Mouse (Mus musculus): ENCODE measurements around the gene Cntnap2.

Gene Cntnap2

GRCm38 (mm10) chr6:45059091-45059490 is at the start of gene Cntnap2:
TSS of gene Cntnap2 (plus strand) at chr6:45059357.
- peak; percentile 23 to 69 for DNase-seq (ENCODE audit: low spot score in 2 of 2)

DNA sequence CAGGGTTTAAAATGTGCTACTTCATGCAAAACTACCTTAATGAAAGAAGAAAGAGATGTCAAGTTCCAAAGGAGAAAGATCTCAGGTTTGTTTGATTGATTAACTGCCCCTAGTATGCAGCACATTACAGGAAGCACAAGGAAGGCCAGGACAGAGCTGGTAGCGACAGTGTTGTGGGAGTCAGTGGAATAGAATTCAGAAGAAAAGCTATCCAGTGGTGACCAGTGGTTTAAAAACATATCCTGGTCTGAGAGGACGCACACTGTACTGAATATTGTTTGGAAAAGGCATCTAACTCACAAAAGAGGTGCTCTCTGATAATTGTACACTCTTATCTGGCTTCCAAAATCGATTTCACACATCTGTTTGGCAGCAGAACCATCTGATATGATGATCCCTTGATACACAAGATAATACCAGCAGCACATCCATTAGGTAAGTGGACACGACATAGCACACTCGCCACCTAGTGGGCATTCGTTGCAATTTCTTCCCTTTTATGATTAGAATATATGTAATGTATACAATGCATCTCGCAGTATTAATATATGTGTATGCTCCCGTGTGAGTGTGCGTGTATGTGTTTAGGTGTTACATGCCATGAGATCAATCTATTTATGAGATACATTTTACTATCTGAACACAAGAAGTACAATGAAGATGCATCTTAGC is 33.0 kb upstream of the Cntnap2 start:
- no peak for DNase-seq (ENCODE audit: low spot score in 2 of 2)

- no peak for DNase-seq (ENCODE audit: low spot score in 2 of 2)
These were observed 19.7 kb upstream of the Cntnap2 start for GRCm38 (mm10) chr6:45039454-45039853.

GRCm38 (mm10) chr6:45059556-45060471 is 657 bp downstream of the Cntnap2 start:
- DNase-seq (ENCODE audit: low spot score in 2 of 2): no peak

DNA sequence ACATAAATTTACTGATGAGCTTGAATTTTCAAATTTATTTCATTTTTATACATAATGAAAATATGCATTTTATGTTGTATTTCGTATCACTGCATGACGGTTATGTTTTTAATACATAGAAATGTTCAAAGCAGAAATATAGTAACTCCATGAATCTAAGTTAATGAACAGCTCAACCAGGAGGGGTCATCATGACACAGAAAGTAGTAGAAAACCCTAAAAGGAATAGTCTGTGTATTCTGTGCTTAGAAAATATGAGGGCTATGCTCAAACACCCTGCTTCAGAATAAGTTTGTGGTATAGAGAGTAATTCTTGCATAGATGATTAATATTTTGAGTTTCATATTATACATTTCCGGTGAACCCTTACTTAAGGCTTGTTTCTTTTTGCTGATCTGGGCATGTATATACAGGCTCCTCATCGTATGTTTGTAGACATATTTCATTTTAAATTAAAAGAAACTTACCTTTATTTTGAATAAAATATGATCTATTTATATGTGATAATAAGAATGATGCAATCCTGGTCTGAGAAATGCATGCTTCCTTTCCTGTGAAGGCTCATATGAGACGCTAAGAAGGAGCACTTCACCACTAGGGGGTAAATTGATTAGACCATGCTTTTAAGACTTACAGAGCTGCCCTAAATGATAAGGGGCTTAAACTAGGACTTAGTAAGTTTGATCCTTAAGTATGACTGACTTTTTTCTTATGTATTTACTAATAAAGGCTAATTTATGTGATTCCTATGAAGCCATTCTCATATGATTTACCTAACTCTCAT is 3.2 kb downstream of the Cntnap2 start:
- no peak for DNase-seq (ENCODE audit: low spot score in 2 of 2)

DNA sequence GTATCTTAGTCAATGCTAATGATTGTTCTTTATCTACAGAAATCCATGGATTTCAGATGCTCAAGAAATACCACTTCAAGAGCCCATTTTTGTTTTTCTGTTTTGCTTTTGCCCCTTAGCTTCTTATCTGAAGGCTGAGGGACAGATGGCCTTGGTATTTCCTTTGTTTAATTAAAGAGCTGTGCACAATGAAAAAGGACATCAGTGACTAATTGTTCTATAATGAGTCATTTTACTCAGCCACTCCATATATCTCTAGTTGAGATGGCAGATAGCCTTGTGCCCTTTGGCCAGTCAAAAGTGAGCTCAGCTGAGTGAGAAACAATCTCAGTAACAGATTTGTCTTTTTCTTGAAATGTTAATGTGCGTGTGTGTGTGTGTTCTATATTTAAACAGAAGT is 29.1 kb downstream of the Cntnap2 start:
- no peak for DNase-seq (ENCODE audit: low spot score in 2 of 2)

GRCm38 (mm10) chr6:45113613-45114012 is 54.5 kb downstream of the Cntnap2 start:
- no peak for DNase-seq (ENCODE audit: low spot score in 2 of 2)

DNA sequence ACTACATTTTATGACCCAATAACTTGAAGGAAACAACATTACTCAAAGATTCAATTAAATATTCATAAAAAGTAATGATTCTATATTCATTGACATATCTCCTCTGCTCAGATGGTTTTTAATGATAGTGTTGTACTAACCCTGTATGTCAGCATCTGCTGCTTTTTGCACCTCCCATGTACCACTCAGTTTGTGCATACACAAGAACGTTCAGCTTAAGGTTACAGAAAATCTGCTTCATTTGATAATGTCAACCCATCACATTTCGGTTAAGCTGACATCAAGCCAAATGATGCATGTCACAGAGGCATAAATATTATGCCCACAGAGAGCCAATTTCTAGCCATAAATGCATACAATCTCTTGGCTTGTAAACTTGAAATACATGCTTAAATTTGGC is 85.7 kb downstream of the Cntnap2 start:
- no peak for DNase-seq (ENCODE audit: low spot score in 2 of 2)

DNA sequence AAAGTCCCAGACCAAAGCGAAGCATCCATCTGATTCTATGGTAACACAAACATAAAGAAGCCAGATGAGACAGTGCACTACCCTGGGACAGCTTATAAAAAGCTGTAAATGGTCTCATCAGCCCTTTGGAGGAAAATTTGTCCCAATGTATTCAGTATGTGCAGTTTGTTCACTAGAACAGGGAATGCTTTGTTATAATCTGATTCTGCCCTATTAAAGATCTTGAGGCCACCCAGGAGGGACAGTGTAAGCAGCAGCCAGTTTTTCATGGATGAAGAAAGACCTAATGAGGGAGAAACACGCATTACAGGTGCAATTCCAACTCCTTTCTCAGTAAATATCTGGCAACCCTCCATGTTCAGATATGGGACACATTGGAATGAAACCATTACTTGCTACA is 145.9 kb downstream of the Cntnap2 start:
- DNase-seq (ENCODE audit: low spot score in 2 of 2): no peak

GRCm38 (mm10) chr6:45214330-45214729 is 155.2 kb downstream of the Cntnap2 start:
- DNase-seq (ENCODE audit: low spot score in 2 of 2): no peak

DNA sequence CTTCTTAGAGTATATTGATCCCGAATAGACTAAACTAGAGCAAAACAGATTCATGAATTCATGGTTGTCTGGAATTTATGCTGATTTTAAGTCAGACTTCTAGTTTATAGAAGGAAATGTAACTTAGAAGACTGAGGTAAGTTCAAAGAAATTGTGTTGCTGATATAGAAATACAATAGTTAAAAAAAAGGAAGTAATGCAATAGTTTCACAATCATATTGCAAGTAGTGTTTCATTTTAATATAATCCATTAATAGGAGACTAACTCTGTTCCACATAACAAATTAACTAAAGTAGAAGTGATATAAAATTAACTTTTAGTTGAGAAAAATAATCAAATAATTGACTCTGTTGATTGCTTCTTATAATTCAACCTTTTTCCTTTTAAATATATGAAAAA is 169.8 kb downstream of the Cntnap2 start:
- DNase-seq (ENCODE audit: low spot score in 2 of 2): no peak

DNA sequence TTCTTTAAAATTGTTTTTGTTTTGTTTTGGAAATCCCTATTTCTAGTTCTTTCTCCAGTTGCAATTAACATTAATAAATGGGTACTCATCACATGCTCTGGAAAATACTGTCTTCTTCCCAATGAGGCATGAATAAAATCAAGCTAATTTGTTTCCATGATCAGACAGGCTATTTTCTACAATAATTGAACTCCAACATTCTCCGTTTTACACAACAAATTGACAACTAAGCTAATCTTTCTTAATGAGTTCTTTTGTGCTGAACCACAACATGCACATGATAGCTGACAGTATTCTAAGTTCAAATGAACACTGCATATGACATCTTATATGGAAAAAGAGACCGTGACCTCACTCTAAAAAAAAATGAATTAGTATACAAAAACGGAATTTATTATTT is 173.4 kb downstream of the Cntnap2 start:
- DNase-seq (ENCODE audit: low spot score in 2 of 2): no peak

- DNase-seq (ENCODE audit: low spot score in 2 of 2): no peak
These were observed 177.4 kb downstream of the Cntnap2 start for GRCm38 (mm10) chr6:45236531-45236930.

GRCm38 (mm10) chr6:45238117-45238516 is 179.0 kb downstream of the Cntnap2 start:
- no peak for DNase-seq (ENCODE audit: low spot score in 2 of 2)

- DNase-seq (ENCODE audit: low spot score in 2 of 2): no peak
These were observed 182.1 kb downstream of the Cntnap2 start for GRCm38 (mm10) chr6:45241218-45241617.

- DNase-seq (ENCODE audit: low spot score in 2 of 2): no peak
These were observed 185.5 kb downstream of the Cntnap2 start for GRCm38 (mm10) chr6:45244680-45245079.

- DNase-seq (ENCODE audit: low spot score in 2 of 2): no peak
These were observed 198.9 kb downstream of the Cntnap2 start for GRCm38 (mm10) chr6:45258047-45258446.

- DNase-seq (ENCODE audit: low spot score in 2 of 2): no peak
These were observed 212.4 kb downstream of the Cntnap2 start for GRCm38 (mm10) chr6:45271537-45271936.

- DNase-seq (ENCODE audit: low spot score in 2 of 2): no peak
These were observed 214.2 kb downstream of the Cntnap2 start for GRCm38 (mm10) chr6:45273259-45273775.

- no peak for DNase-seq (ENCODE audit: low spot score in 2 of 2)
These were observed 231.0 kb downstream of the Cntnap2 start for GRCm38 (mm10) chr6:45290154-45290553.

DNA sequence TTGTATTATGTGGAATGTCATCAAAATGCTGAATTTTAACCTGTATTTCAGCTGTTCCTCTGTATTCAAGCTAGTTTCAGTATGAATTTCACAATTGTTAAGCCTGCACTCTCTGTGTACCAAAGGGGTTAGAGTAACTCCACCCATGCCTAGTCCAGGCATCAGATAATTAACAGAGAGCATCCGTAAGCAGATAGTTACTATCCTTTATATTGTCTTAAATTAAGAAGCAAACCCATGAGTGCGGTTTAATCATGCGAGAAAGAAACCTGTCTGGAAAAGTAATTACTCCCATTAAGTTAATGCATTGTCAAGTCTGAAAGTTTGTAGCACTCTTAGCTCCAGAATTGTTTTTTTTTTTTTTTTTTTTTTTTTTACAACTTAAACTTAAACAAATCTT is 258.3 kb downstream of the Cntnap2 start:
- no peak for DNase-seq (ENCODE audit: low spot score in 2 of 2)

DNA sequence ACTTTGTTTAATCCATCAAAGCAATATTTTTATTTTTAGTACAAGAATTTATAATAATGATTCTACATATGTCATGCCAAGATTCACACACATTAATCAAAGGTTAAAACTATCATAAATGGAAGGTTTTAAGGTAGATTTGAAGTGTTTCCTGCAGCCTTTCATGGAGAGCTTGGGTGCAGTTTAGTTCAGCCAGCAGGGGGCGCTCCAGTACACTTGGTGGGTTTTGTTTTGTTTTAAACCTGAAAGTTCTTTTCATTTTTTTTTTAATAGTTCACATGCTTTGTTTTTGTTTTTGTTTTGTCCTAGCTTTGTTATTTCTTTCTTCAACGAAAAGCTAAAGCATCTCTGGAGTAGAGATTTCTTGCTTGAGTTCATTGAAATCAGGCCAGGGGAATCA is 264.3 kb downstream of the Cntnap2 start:
- DNase-seq (ENCODE audit: low spot score in 2 of 2): peak in 1 of 2 experiments; percentile 74
